Mouse (Mus musculus) activated CD4-positive, CD25-positive, alpha-beta regulatory T cell (primary cell): ENCODE data around the gene BC100530. TPM values are rescaled to one million over a fixed set of nuclear protein-coding genes. Genes with fewer than 3 reads are reported as not detected.

Experiments
- polyA plus RNA-seq, 2 experiments: library from polyadenylated mRNA; unstranded; fragments of 100-300 nt; shearing (Covaris generic); gene quantifications; one replicate each; pipeline ENCODE4 v1.2.1; 2017

BC100530 gene
- not detected for polyA plus RNA-seq

GRCm38 (mm10) chr16:36367648-36368047 lies at the start of gene BC100530:
TSS of gene BC100530 (minus strand) at chr16:36367748.

DNA sequence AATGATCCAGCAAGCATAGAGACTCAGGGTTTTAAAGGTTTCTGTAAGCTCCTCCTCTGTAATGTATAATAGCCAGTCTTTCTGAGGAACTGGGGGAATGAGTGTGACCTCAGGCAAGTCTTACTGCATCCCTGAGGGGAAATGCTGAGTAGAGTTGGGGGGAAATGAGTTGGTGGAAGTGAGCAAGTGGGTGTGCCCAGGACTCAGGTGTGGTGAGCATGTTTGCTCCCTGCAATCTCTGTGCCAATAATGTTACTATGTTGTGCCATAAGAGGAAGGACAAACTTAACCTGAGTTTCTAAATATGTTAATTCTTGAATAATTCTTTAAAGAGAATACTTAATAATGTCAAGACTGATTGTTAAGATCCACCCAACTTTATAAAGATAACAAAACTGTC lies 40.8 kb upstream of the BC100530 start, which contains the start of gene Stfa2:
Stfa2 (minus strand) TSS at position 101 of the 400 bp plus-strand sequence.

DNA sequence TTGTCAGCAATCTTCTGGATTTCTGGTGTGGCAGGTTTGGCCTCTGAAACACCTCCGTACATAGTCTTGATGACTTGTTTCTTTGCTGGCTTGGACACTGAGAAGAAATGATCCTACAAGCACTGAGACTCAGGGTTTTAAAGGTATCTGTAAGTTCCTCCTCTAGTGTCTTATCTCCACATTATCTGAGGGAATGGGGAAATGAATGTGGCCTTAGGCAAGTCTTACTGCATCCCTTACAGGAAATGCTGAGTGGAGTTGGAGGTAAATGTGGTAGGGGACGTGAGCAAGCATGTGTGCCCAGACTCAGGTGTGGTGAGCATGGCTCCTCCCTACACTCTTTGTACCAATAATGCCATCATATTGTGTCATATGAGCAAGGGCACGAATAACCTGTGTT lies 33.3 kb downstream of the BC100530 start, which contains the start of gene BC117090:
BC117090 (minus strand) TSS at position 101 of the 400 bp plus-strand sequence.

Other genes with a start within 250 kb of the BC100530 start
- gene Csta1, start 236.5 kb downstream of the BC100530 start, polyA plus RNA-seq = under 1 TPM in 1 of 2 experiments, not detected in 1; 0.65 TPM
- gene Stfa2l1, start 210.9 kb downstream of the BC100530 start, polyA plus RNA-seq = not detected
- not detected for gene Gm5483, start 183.5 kb downstream of the BC100530 start, polyA plus RNA-seq
- not detected for gene Gm5416, start 157.3 kb downstream of the BC100530 start, polyA plus RNA-seq
- not detected for gene 2010005H15Rik, start 146.3 kb downstream of the BC100530 start, polyA plus RNA-seq
- gene Stfa1, start 90.8 kb downstream of the BC100530 start, polyA plus RNA-seq = not detected
- not detected for gene BC117090, start 33.4 kb downstream of the BC100530 start, polyA plus RNA-seq
- not detected for gene Stfa2, start 40.7 kb upstream of the BC100530 start, polyA plus RNA-seq
- gene Stfa3, start 87.6 kb upstream of the BC100530 start, polyA plus RNA-seq = not detected
- under 1 TPM in 1 of 2 experiments, not detected in 1; 0.36 TPM for gene Casr, start 194.4 kb upstream of the BC100530 start, polyA plus RNA-seq